Comparison of ENCODE assay signal across 8 mouse cellular contexts in the genomic region with DNA sequence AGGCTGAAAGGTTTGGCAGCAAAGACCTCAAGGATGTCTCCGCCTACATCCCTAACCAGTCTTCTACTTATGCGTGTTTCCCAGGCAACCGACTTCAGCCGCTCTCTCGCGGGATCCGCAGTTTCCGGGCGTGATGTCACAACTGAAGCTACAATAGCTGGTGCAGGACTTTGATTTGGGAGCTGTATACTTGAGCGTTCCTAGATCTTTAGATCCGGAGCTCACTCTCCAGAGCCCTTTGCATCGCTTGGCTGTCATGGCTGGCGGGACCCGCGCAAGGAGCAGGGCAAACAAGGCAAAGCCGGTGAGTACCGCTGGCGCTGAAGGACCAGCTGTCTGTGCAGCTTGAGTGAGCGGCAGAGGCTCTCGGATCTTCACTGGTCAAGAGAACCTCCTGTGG. TPM values are rescaled to one million over a fixed set of nuclear protein-coding genes. Genes with fewer than 3 reads are reported as not detected.
DNase-seq lines count a peak whose midpoint lies in the region; ATAC-seq and TF ChIP-seq lines count a peak whose summit lies in the region.

A gene (plus strand): TSS at position 158 of the 400 bp plus-strand sequence.

- no peak for TF ChIP-seq RAD21 in MEL (IDR thresholded peaks at IDR 0.05; ENCODE audit: low read depth, low read length)

- no peaks in the 10 kb centered on the region for H3K79me2 ChIP-seq in MEL (ENCODE audit: control insufficient read depth, insufficient read depth, low read length, poor library complexity)

- no peaks in the 10 kb centered on the region for H3K4me1 ChIP-seq in MEL (ENCODE audit: control insufficient read depth in 1 of 2, insufficient read depth in 2 of 2, low read length in 2 of 2)
- no peaks in the 10 kb centered on the region for H3K4me1 ChIP-seq in hindbrain, embryonic 10.5 days (replicated peaks)
- H3K4me1 ChIP-seq in lung, embryonic 15.5 days = no peaks in the 10 kb centered on the region
- no peaks in the 10 kb centered on the region for H3K4me1 ChIP-seq in olfactory bulb, adult 2 months (ENCODE audit: control insufficient read depth, insufficient read depth, low read length)

- DNase-seq in MEL (ENCODE audit: low read depth, low spot score) = no peak
- peak; percentile 88 for DNase-seq in cerebellum, adult 9-10 months
- peak; percentile 87 for DNase-seq in forelimb bud, embryonic 11.5 days (ENCODE audit: low read depth, low spot score)
- DNase-seq in hindbrain, embryonic 10.5 days (ENCODE audit: low spot score) = peak; percentile 87
- DNase-seq in layer of hippocampus, adult 9-10 months (ENCODE audit: low spot score) = peak; percentile 76
- peak; percentile 87 for DNase-seq in thymus, postnatal 0 days (ENCODE audit: low spot score)

- H3K9ac ChIP-seq in MEL (ENCODE audit: control insufficient read depth, low read depth, low read length, poor library complexity, severe bottlenecking) = no peak within 1 kb of the TSS
- peak within 1 kb of the TSS; percentile 48 for H3K9ac ChIP-seq in lung, embryonic 15.5 days

- peak; percentile 94 for ATAC-seq in lung, embryonic 15.5 days (ENCODE audit: borderline replicate concordance, extremely low read depth, low FRiP score, low TSS enrichment)

- H3K27ac ChIP-seq in MEL (ENCODE audit: control insufficient read depth, low read depth, low read length) = no peak within 1 kb of the TSS
- peak within 1 kb of the TSS; percentile 90 for H3K27ac ChIP-seq in hindbrain, embryonic 10.5 days
- peak within 1 kb of the TSS; percentile 56; the same call in 1 of the 2 replicates for H3K27ac ChIP-seq in lung, embryonic 15.5 days
- H3K27ac ChIP-seq in olfactory bulb, adult 2 months (ENCODE audit: insufficient read depth, low read depth, low read length) = peak within 1 kb of the TSS; percentile 95

- TF ChIP-seq EP300 in MEL (IDR thresholded peaks at IDR 0.05; ENCODE audit: low read depth in 1 of 2, low read length in 2 of 2) = no peak

- no peak for TF ChIP-seq CTCF in MEL (IDR thresholded peaks at IDR 0.05 in 2 of 3, conservative IDR thresholded peaks at IDR 0.05 in 1 of 3; ENCODE audit: control insufficient read depth in 1 of 3, insufficient read depth in 1 of 3, low read depth in 2 of 3, low read length in 3 of 3, poor library complexity in 1 of 3, severe bottlenecking in 1 of 3)
- TF ChIP-seq CTCF in olfactory bulb, adult 2 months (IDR thresholded peaks at IDR 0.05; ENCODE audit: insufficient read depth, low read depth, low read length) = no peak

- TF ChIP-seq POLR2A in MEL (IDR thresholded peaks at IDR 0.05; ENCODE audit: control insufficient read depth in 1 of 2, insufficient read depth in 1 of 2, low read depth in 1 of 2, low read length in 2 of 2, poor library complexity in 1 of 2) = no peak
- peak; percentile 39; the same call in 1 of the 2 replicates for TF ChIP-seq POLR2A in olfactory bulb, adult 2 months (IDR thresholded peaks at IDR 0.05; ENCODE audit: insufficient read depth, low read depth, low read length)

- no peaks in the 10 kb centered on the region for H3K36me3 ChIP-seq in MEL (ENCODE audit: control insufficient read depth in 1 of 2, insufficient read depth in 2 of 2, low read length in 2 of 2)
- H3K36me3 ChIP-seq in hindbrain, embryonic 10.5 days = no peaks in the 10 kb centered on the region
- H3K36me3 ChIP-seq in lung, embryonic 15.5 days = no peaks in the 10 kb centered on the region

- H3K4me3 ChIP-seq in MEL (ENCODE audit: control insufficient read depth in 1 of 2, insufficient read depth in 1 of 2, low read depth in 2 of 2, low read length in 2 of 2) = no peak within 1 kb of the TSS
- H3K4me3 ChIP-seq in hindbrain, embryonic 10.5 days = peak within 1 kb of the TSS; percentile 62
- peak within 1 kb of the TSS; percentile 52 for H3K4me3 ChIP-seq in lung, embryonic 15.5 days
- H3K4me3 ChIP-seq in olfactory bulb, adult 2 months (ENCODE audit: insufficient read depth, low read depth, low read length) = peak within 1 kb of the TSS; percentile 96

- WGBS in hindbrain, embryonic 10.5 days = 1% methylated on average over 20 of the region's 20 CpGs
- under 1% methylated on average over 20 of the region's 20 CpGs for WGBS in lung, embryonic 15.5 days
- 1% methylated on average over 20 of the region's 20 CpGs for WGBS in olfactory bulb, adult 2 months

- peak within 1 kb of the TSS; percentile 58 for H3K4me2 ChIP-seq in lung, embryonic 15.5 days

- no peaks in the 10 kb centered on the region for H3K27me3 ChIP-seq in MEL (ENCODE audit: control insufficient read depth in 1 of 2, insufficient read depth in 2 of 2, low read length in 2 of 2)
- H3K27me3 ChIP-seq in hindbrain, embryonic 10.5 days (ENCODE audit: insufficient read depth, poor library complexity, severe bottlenecking) = no peaks in the 10 kb centered on the region
- H3K27me3 ChIP-seq in lung, embryonic 15.5 days = no peaks in the 10 kb centered on the region

- no peaks in the 10 kb centered on the region for H3K9me3 ChIP-seq in MEL (replicated peaks; ENCODE audit: insufficient read depth, low read length)
- H3K9me3 ChIP-seq in hindbrain, embryonic 10.5 days = peaks cover 2% of the 10 kb centered on the region; the same call in 1 of the 2 replicates
- no peaks in the 10 kb centered on the region for H3K9me3 ChIP-seq in lung, embryonic 15.5 days

TF ChIP-seq in MEL, 35 proteins besides CTCF, POLR2A, EP300 and RAD21:
- no peak for TF ChIP-seq POLR2AphosphoS2 (IDR thresholded peaks at IDR 0.05; ENCODE audit: low read length)
- no peak for TF ChIP-seq USF2 (IDR thresholded peaks at IDR 0.05; ENCODE audit: borderline replicate concordance in 1 of 2, insufficient read depth in 1 of 2, low read depth in 1 of 2, low read length in 2 of 2)
- no peak for TF ChIP-seq MYB (IDR thresholded peaks at IDR 0.05; ENCODE audit: low read depth, low read length)
- TF ChIP-seq MYC (IDR thresholded peaks at IDR 0.05; ENCODE audit: low read depth, low read length) = no peak
- TF ChIP-seq BHLHE40 (IDR thresholded peaks at IDR 0.05; ENCODE audit: borderline replicate concordance, low read depth, low read length) = no peak
- TF ChIP-seq E2F4 (IDR thresholded peaks at IDR 0.05; ENCODE audit: borderline replicate concordance, low read depth, low read length) = no peak
- TF ChIP-seq KAT2A (conservative IDR thresholded peaks at IDR 0.05; ENCODE audit: low read depth, low read length) = no peak
- no peak for TF ChIP-seq ETS1 (IDR thresholded peaks at IDR 0.05; ENCODE audit: low read depth, low read length)
- TF ChIP-seq MAFK (IDR thresholded peaks at IDR 0.05; ENCODE audit: borderline replicate concordance, low read depth, low read length) = no peak
- no peak for TF ChIP-seq MXI1 (IDR thresholded peaks at IDR 0.05; ENCODE audit: low read depth, low read length)
TF ChIP-seq in MEL: peak in this region for 0.

RNA-seq across cellular contexts. Expression of the gene that starts here (rescaled TPM):
- total RNA-seq in MEL (2012; rRNA removed) = 4.4 and 4.5 TPM in 2 replicates
- polyA plus RNA-seq in MEL (2012; ENCODE audit: insufficient read depth in 1 of 2, insufficient read length in 2 of 2, low read depth in 1 of 2, low replicate concordance in 2 of 2, missing spikeins in 1 of 2) = 10 to 100 TPM in 1 of 2 experiments, not detected in 1; 10.7 TPM
- 11.5 and 13.3 TPM in 2 replicates for polyA plus RNA-seq in hindbrain, embryonic 10.5 days (2016; fragmentation: Nextera tagmentation; extraction: Ambion mirVana)
- polyA plus RNA-seq in lung, embryonic 15.5 days (2015; fragmentation: Nextera tagmentation; extraction: Ambion mirVana) = 15.3 and 16.9 TPM in 2 replicates
- polyA plus RNA-seq in olfactory bulb, adult 2 months (2012; ENCODE audit: insufficient read depth, insufficient read length, low replicate concordance, missing spikeins) = not detected in 2 replicates
- 26.3 and 28.8 TPM in 2 replicates for polyA plus RNA-seq in thymus, postnatal 0 days (2015; fragmentation: Nextera tagmentation; extraction: Ambion mirVana)

Comparison
In these comparisons a context has a peak if more than half of its experiments do, and no peak if none do; other contexts are left out.
1. RNA of the gene that starts here (polyA plus RNA-seq): 10.7 TPM in MEL, 26.3 to 28.8 TPM in thymus, postnatal 0 days, 15.3 to 16.9 TPM in lung, embryonic 15.5 days and 11.5 to 13.3 TPM in hindbrain, embryonic 10.5 days; not detected in olfactory bulb, adult 2 months; every median in the first group is over 10 times any median in the second.
2. H3K4me3 ChIP-seq: peak in hindbrain, embryonic 10.5 days (single experiment), lung, embryonic 15.5 days (single experiment) and olfactory bulb, adult 2 months (single experiment); none in MEL (0 of 2).